Mouse (Mus musculus): ENCODE results near the gene Fv1. TPM values are rescaled to one million over a fixed set of nuclear protein-coding genes. Genes with fewer than 3 reads are reported as not detected.

Fv1 gene
- polyA plus RNA-seq, 1 experiment: 3.3 TPM

GRCm38 (mm10) chr4:147878537-147878936, 9.8 kb downstream of the Fv1 start:
- Histone ChIP-seq H3K4me3 (replicated peaks; ENCODE audit: control insufficient read depth, low read depth, low read length) (no peak overlapping the region), H3K4me1 (ENCODE audit: control insufficient read depth, insufficient read depth, low read length) (no peaks in the 10 kb centered on the region), H3K27ac (ENCODE audit: control insufficient read depth, insufficient read depth, low read depth, low read length, poor library complexity) (no peak overlapping the region)
- TF ChIP-seq CTCF (IDR thresholded peaks at IDR 0.05; ENCODE audit: control insufficient read depth, insufficient read depth, low read length): no peak
- TF ChIP-seq POLR2A (IDR thresholded peaks at IDR 0.05; ENCODE audit: borderline replicate concordance, control insufficient read depth, low read depth, low read length): no peak
- WGBS: 92% methylated on average over 9 of the region's 9 CpGs

GRCm38 (mm10) chr4:147879456-147879855, 10.7 kb downstream of the Fv1 start:
- no peak overlapping the region for H3K4me3 ChIP-seq (replicated peaks; ENCODE audit: control insufficient read depth, low read depth, low read length)
- H3K4me1 ChIP-seq (ENCODE audit: control insufficient read depth, insufficient read depth, low read length): no peaks in the 10 kb centered on the region
- WGBS: 51% methylated on average over 2 of the region's 2 CpGs
- no peak for TF ChIP-seq POLR2A (IDR thresholded peaks at IDR 0.05; ENCODE audit: borderline replicate concordance, control insufficient read depth, low read depth, low read length)
- no peak for TF ChIP-seq CTCF (IDR thresholded peaks at IDR 0.05; ENCODE audit: control insufficient read depth, insufficient read depth, low read length)
- no peak overlapping the region for H3K27ac ChIP-seq (ENCODE audit: control insufficient read depth, insufficient read depth, low read depth, low read length, poor library complexity)

GRCm38 (mm10) chr4:147879865-147880264, 11.1 kb downstream of the Fv1 start:
- Histone ChIP-seq H3K27ac (ENCODE audit: control insufficient read depth, insufficient read depth, low read depth, low read length, poor library complexity) (no peak overlapping the region), H3K4me1 (ENCODE audit: control insufficient read depth, insufficient read depth, low read length) (no peaks in the 10 kb centered on the region), H3K4me3 (replicated peaks; ENCODE audit: control insufficient read depth, low read depth, low read length) (no peak overlapping the region)
- WGBS: 80% methylated on average over 5 of the region's 5 CpGs
- TF ChIP-seq CTCF (IDR thresholded peaks at IDR 0.05; ENCODE audit: control insufficient read depth, insufficient read depth, low read length) (no peak), POLR2A (IDR thresholded peaks at IDR 0.05; ENCODE audit: borderline replicate concordance, control insufficient read depth, low read depth, low read length) (no peak)

- Histone ChIP-seq H3K4me1 (ENCODE audit: control insufficient read depth, insufficient read depth, low read length) (no peaks in the 10 kb centered on the region), H3K27ac (ENCODE audit: control insufficient read depth, insufficient read depth, low read depth, low read length, poor library complexity) (no peak overlapping the region), H3K4me3 (replicated peaks; ENCODE audit: control insufficient read depth, low read depth, low read length) (no peak overlapping the region)
- 92% methylated on average over 7 of the region's 7 CpGs for WGBS
- no peak for TF ChIP-seq POLR2A (IDR thresholded peaks at IDR 0.05; ENCODE audit: borderline replicate concordance, control insufficient read depth, low read depth, low read length)
- no peak for TF ChIP-seq CTCF (IDR thresholded peaks at IDR 0.05; ENCODE audit: control insufficient read depth, insufficient read depth, low read length)
These were observed 13.0 kb downstream of the Fv1 start for GRCm38 (mm10) chr4:147881792-147882191.

GRCm38 (mm10) chr4:147883041-147883440, 14.3 kb downstream of the Fv1 start:
- Histone ChIP-seq H3K4me3 (replicated peaks; ENCODE audit: control insufficient read depth, low read depth, low read length) (no peak overlapping the region), H3K4me1 (ENCODE audit: control insufficient read depth, insufficient read depth, low read length) (no peaks in the 10 kb centered on the region), H3K27ac (ENCODE audit: control insufficient read depth, insufficient read depth, low read depth, low read length, poor library complexity) (no peak overlapping the region)
- 90% methylated on average over 6 of the region's 6 CpGs for WGBS
- no peak for TF ChIP-seq CTCF (IDR thresholded peaks at IDR 0.05; ENCODE audit: control insufficient read depth, insufficient read depth, low read length)
- no peak for TF ChIP-seq POLR2A (IDR thresholded peaks at IDR 0.05; ENCODE audit: borderline replicate concordance, control insufficient read depth, low read depth, low read length)

- WGBS: 90% methylated on average over 3 of the region's 3 CpGs
- Histone ChIP-seq H3K4me1 (ENCODE audit: control insufficient read depth, insufficient read depth, low read length) (no peaks in the 10 kb centered on the region), H3K27ac (ENCODE audit: control insufficient read depth, insufficient read depth, low read depth, low read length, poor library complexity) (no peak overlapping the region), H3K4me3 (replicated peaks; ENCODE audit: control insufficient read depth, low read depth, low read length) (no peak overlapping the region)
- no peak for TF ChIP-seq CTCF (IDR thresholded peaks at IDR 0.05; ENCODE audit: control insufficient read depth, insufficient read depth, low read length)
- no peak for TF ChIP-seq POLR2A (IDR thresholded peaks at IDR 0.05; ENCODE audit: borderline replicate concordance, control insufficient read depth, low read depth, low read length)
These were observed 15.4 kb downstream of the Fv1 start for GRCm38 (mm10) chr4:147884138-147884537.

GRCm38 (mm10) chr4:147886158-147886557, 17.4 kb downstream of the Fv1 start:
- WGBS: 92% methylated on average over 12 of the region's 12 CpGs
- H3K4me3 ChIP-seq (replicated peaks; ENCODE audit: control insufficient read depth, low read depth, low read length): no peak overlapping the region
- H3K27ac ChIP-seq (ENCODE audit: control insufficient read depth, insufficient read depth, low read depth, low read length, poor library complexity): no peak overlapping the region
- no peak for TF ChIP-seq CTCF (IDR thresholded peaks at IDR 0.05; ENCODE audit: control insufficient read depth, insufficient read depth, low read length)
- TF ChIP-seq POLR2A (IDR thresholded peaks at IDR 0.05; ENCODE audit: borderline replicate concordance, control insufficient read depth, low read depth, low read length): no peak
- H3K4me1 ChIP-seq (ENCODE audit: control insufficient read depth, insufficient read depth, low read length): no peaks in the 10 kb centered on the region

GRCm38 (mm10) chr4:147887277-147887676, 18.5 kb downstream of the Fv1 start:
- Histone ChIP-seq H3K27ac (ENCODE audit: control insufficient read depth, insufficient read depth, low read depth, low read length, poor library complexity) (no peak overlapping the region), H3K4me3 (replicated peaks; ENCODE audit: control insufficient read depth, low read depth, low read length) (no peak overlapping the region), H3K4me1 (ENCODE audit: control insufficient read depth, insufficient read depth, low read length) (no peaks in the 10 kb centered on the region)
- 87% methylated on average over 7 of the region's 7 CpGs for WGBS
- TF ChIP-seq POLR2A (IDR thresholded peaks at IDR 0.05; ENCODE audit: borderline replicate concordance, control insufficient read depth, low read depth, low read length) (no peak), CTCF (IDR thresholded peaks at IDR 0.05; ENCODE audit: control insufficient read depth, insufficient read depth, low read length) (no peak)

GRCm38 (mm10) chr4:147888237-147888636, 19.5 kb downstream of the Fv1 start:
- Histone ChIP-seq H3K4me1 (ENCODE audit: control insufficient read depth, insufficient read depth, low read length) (no peaks in the 10 kb centered on the region), H3K4me3 (replicated peaks; ENCODE audit: control insufficient read depth, low read depth, low read length) (no peak overlapping the region), H3K27ac (ENCODE audit: control insufficient read depth, insufficient read depth, low read depth, low read length, poor library complexity) (no peak overlapping the region)
- WGBS: 76% methylated on average over 4 of the region's 4 CpGs
- TF ChIP-seq POLR2A (IDR thresholded peaks at IDR 0.05; ENCODE audit: borderline replicate concordance, control insufficient read depth, low read depth, low read length) (no peak), CTCF (IDR thresholded peaks at IDR 0.05; ENCODE audit: control insufficient read depth, insufficient read depth, low read length) (no peak)
